Mouse (Mus musculus): ENCODE measurements around the gene Clec10a.
"Not testable (repeated sequence)": the region's sequence is repeated elsewhere in the genome, so short reads cannot be mapped to it uniquely, and the experiment has no call there.

Gene Clec10a

GRCm38 (mm10) chr11:70155897-70156296, at the start of gene Clec10a:
TSS of gene Clec10a (plus strand) at chr11:70156197.
- not testable (repeated sequence) for DNase-seq

GRCm38 (mm10) chr11:70107085-70107484, 48.9 kb upstream of the Clec10a start:
- DNase-seq: no peak

GRCm38 (mm10) chr11:70110146-70110545, 45.9 kb upstream of the Clec10a start:
- peak; percentile 53 for DNase-seq

- DNase-seq: no peak
Observed at GRCm38 (mm10) chr11:70114562-70114961, 41.4 kb upstream of the Clec10a start.

GRCm38 (mm10) chr11:70115901-70116300, 40.1 kb upstream of the Clec10a start:
- no peak for DNase-seq

GRCm38 (mm10) chr11:70129926-70130379, 26.0 kb upstream of the Clec10a start, which contains the start of gene Mgl2:
TSS of gene Mgl2 (plus strand) at chr11:70130329.
- DNase-seq: no peak

GRCm38 (mm10) chr11:70135001-70135400, 21.0 kb upstream of the Clec10a start:
- not testable (repeated sequence) for DNase-seq

- not testable (repeated sequence) for DNase-seq
Observed at GRCm38 (mm10) chr11:70135925-70136324, 20.1 kb upstream of the Clec10a start.

- no peak for DNase-seq
Observed at GRCm38 (mm10) chr11:70139171-70139570, 16.8 kb upstream of the Clec10a start.

GRCm38 (mm10) chr11:70151072-70151471, 4.9 kb upstream of the Clec10a start:
- peak; percentile 41 for DNase-seq

- no peak for DNase-seq
Observed at GRCm38 (mm10) chr11:70162336-70162735, 6.3 kb downstream of the Clec10a start.

- no peak for DNase-seq
Observed at GRCm38 (mm10) chr11:70165972-70166921, 10.2 kb downstream of the Clec10a start.

- no peak for DNase-seq
Observed at GRCm38 (mm10) chr11:70168136-70168535, 12.1 kb downstream of the Clec10a start.

- not testable (repeated sequence) for DNase-seq
Observed at GRCm38 (mm10) chr11:70169471-70169870, 13.5 kb downstream of the Clec10a start.

- DNase-seq: no peak
Observed at GRCm38 (mm10) chr11:70170291-70170690, 14.3 kb downstream of the Clec10a start.

- DNase-seq: peak; percentile 70
Observed at GRCm38 (mm10) chr11:70171181-70171580, 15.2 kb downstream of the Clec10a start.

- peak; percentile 23 for DNase-seq
Observed at GRCm38 (mm10) chr11:70171847-70172246, 15.8 kb downstream of the Clec10a start.

- DNase-seq: no peak
Observed at GRCm38 (mm10) chr11:70172298-70172697, 16.3 kb downstream of the Clec10a start.

GRCm38 (mm10) chr11:70174491-70174890, 18.5 kb downstream of the Clec10a start:
- DNase-seq: peak; percentile 64

GRCm38 (mm10) chr11:70177647-70178046, 21.6 kb downstream of the Clec10a start:
- no peak for DNase-seq

GRCm38 (mm10) chr11:70178311-70178710, 22.3 kb downstream of the Clec10a start:
- no peak for DNase-seq

GRCm38 (mm10) chr11:70178756-70179155, 22.8 kb downstream of the Clec10a start:
- no peak for DNase-seq

GRCm38 (mm10) chr11:70179401-70179800, 23.4 kb downstream of the Clec10a start:
- no peak for DNase-seq

GRCm38 (mm10) chr11:70180496-70180895, 24.5 kb downstream of the Clec10a start:
- DNase-seq: no peak
